Mouse (Mus musculus): ENCODE results near the gene Tecpr1. TPM values are rescaled to one million over a fixed set of nuclear protein-coding genes. Genes with fewer than 3 reads are reported as not detected.

The Tecpr1 gene
- polyA plus RNA-seq, 1 experiment from 2014 or later, result 36.1 TPM

- Histone ChIP-seq H3K9ac (replicated peaks) (no peak overlapping the region), H3K4me2 (replicated peaks) (no peak overlapping the region), H3K27me3 (no peaks in the 10 kb centered on the region), H3K4me1 (no peaks in the 10 kb centered on the region), H3K4me3 (no peak overlapping the region), H3K36me3 (no peaks in the 10 kb centered on the region), H3K9me3 (peaks cover 6% of the 10 kb centered on the region; the same call in 1 of the 2 replicates), H3K27ac (replicated peaks) (no peak overlapping the region)
- no peak for ATAC-seq (ENCODE audit: low FRiP score, low read depth)
- WGBS, result 85% methylated on average over 10 of the region's 10 CpGs
Measured at GRCm38 (mm10) chr5:144247906-144248585, 24.6 kb upstream of the Tecpr1 start.

GRCm38 (mm10) chr5:144247307-144247706 lies 23.9 kb upstream of the Tecpr1 start:
- Histone ChIP-seq H3K4me3 (no peak overlapping the region), H3K27ac (replicated peaks) (no peak overlapping the region), H3K9me3 (peaks cover 6% of the 10 kb centered on the region; the same call in 1 of the 2 replicates), H3K4me2 (replicated peaks) (no peak overlapping the region), H3K9ac (replicated peaks) (no peak overlapping the region), H3K27me3 (no peaks in the 10 kb centered on the region), H3K4me1 (no peaks in the 10 kb centered on the region), H3K36me3 (no peaks in the 10 kb centered on the region)
- WGBS, result 81% methylated on average over 10 of the region's 10 CpGs
- no peak for ATAC-seq (ENCODE audit: low FRiP score, low read depth)

- ATAC-seq (ENCODE audit: low FRiP score, low read depth), result no peak
- H3K4me2 ChIP-seq (replicated peaks), result no peak overlapping the region
- H3K27me3 ChIP-seq, result no peaks in the 10 kb centered on the region
- H3K36me3 ChIP-seq, result no peaks in the 10 kb centered on the region
- no peak overlapping the region for H3K27ac ChIP-seq (replicated peaks)
- H3K9ac ChIP-seq (replicated peaks), result no peak overlapping the region
- no peak overlapping the region for H3K4me3 ChIP-seq
- WGBS, result 87% methylated on average over 7 of the region's 7 CpGs
- peaks cover 6% of the 10 kb centered on the region; the same call in 1 of the 2 replicates for H3K9me3 ChIP-seq
- no peaks in the 10 kb centered on the region for H3K4me1 ChIP-seq
Measured at GRCm38 (mm10) chr5:144246669-144247068, 23.3 kb upstream of the Tecpr1 start.

GRCm38 (mm10) chr5:144245592-144245991 lies 22.2 kb upstream of the Tecpr1 start:
- Histone ChIP-seq H3K4me2 (replicated peaks) (no peak overlapping the region), H3K4me3 (no peak overlapping the region), H3K9me3 (peaks cover 6% of the 10 kb centered on the region; the same call in 1 of the 2 replicates), H3K9ac (replicated peaks) (no peak overlapping the region), H3K27me3 (no peaks in the 10 kb centered on the region), H3K4me1 (no peaks in the 10 kb centered on the region), H3K36me3 (no peaks in the 10 kb centered on the region), H3K27ac (replicated peaks) (no peak overlapping the region)
- WGBS, result 78% methylated on average over 2 of the region's 2 CpGs
- ATAC-seq (ENCODE audit: low FRiP score, low read depth), result no peak

GRCm38 (mm10) chr5:144243901-144244487 lies 20.6 kb upstream of the Tecpr1 start, which contains the start of gene Bri3:
Gene Bri3, plus strand, starts transcription at chr5:144244437.
- Histone ChIP-seq H3K9me3 (no peaks in the 10 kb centered on the region), H3K36me3 (no peaks in the 10 kb centered on the region), H3K4me3 (no peak within 1 kb of the TSS), H3K27me3 (no peaks in the 10 kb centered on the region), H3K9ac (replicated peaks) (no peak within 1 kb of the TSS), H3K4me1 (no peaks in the 10 kb centered on the region), H3K27ac (replicated peaks) (no peak within 1 kb of the TSS), H3K4me2 (replicated peaks) (no peak within 1 kb of the TSS)
- ATAC-seq (ENCODE audit: low FRiP score, low read depth), result no peak
- WGBS, result 91% methylated on average over 7 of the region's 7 CpGs

- 75% methylated on average over 1 of the region's 1 CpGs for WGBS
- no peak overlapping the region for H3K27ac ChIP-seq (replicated peaks)
- no peak for ATAC-seq (ENCODE audit: low FRiP score, low read depth)
- no peaks in the 10 kb centered on the region for H3K4me1 ChIP-seq
- H3K36me3 ChIP-seq, result no peaks in the 10 kb centered on the region
- H3K9me3 ChIP-seq, result no peaks in the 10 kb centered on the region
- no peak overlapping the region for H3K9ac ChIP-seq (replicated peaks)
- H3K4me2 ChIP-seq (replicated peaks), result no peak overlapping the region
- no peak overlapping the region for H3K4me3 ChIP-seq
- no peaks in the 10 kb centered on the region for H3K27me3 ChIP-seq
Measured at GRCm38 (mm10) chr5:144238969-144239368, 15.6 kb upstream of the Tecpr1 start.

GRCm38 (mm10) chr5:144234714-144235113 lies 11.3 kb upstream of the Tecpr1 start:
- no peak overlapping the region for H3K4me2 ChIP-seq (replicated peaks)
- no peak overlapping the region for H3K9ac ChIP-seq (replicated peaks)
- ATAC-seq (ENCODE audit: low FRiP score, low read depth), result no peak
- H3K4me1 ChIP-seq, result no peaks in the 10 kb centered on the region
- H3K36me3 ChIP-seq, result no peaks in the 10 kb centered on the region
- H3K4me3 ChIP-seq, result no peak overlapping the region
- no peaks in the 10 kb centered on the region for H3K27me3 ChIP-seq
- 83% methylated on average over 7 of the region's 7 CpGs for WGBS
- no peaks in the 10 kb centered on the region for H3K9me3 ChIP-seq
- no peak overlapping the region for H3K27ac ChIP-seq (replicated peaks)

GRCm38 (mm10) chr5:144234222-144234621 lies 10.8 kb upstream of the Tecpr1 start:
- WGBS, result 78% methylated on average over 6 of the region's 6 CpGs
- Histone ChIP-seq H3K36me3 (no peaks in the 10 kb centered on the region), H3K4me3 (no peak overlapping the region), H3K4me1 (no peaks in the 10 kb centered on the region), H3K9me3 (no peaks in the 10 kb centered on the region), H3K27me3 (no peaks in the 10 kb centered on the region), H3K27ac (replicated peaks) (no peak overlapping the region), H3K9ac (replicated peaks) (no peak overlapping the region), H3K4me2 (replicated peaks) (no peak overlapping the region)
- ATAC-seq (ENCODE audit: low FRiP score, low read depth), result no peak

GRCm38 (mm10) chr5:144232531-144232930 lies 9.1 kb upstream of the Tecpr1 start:
- no peak for ATAC-seq (ENCODE audit: low FRiP score, low read depth)
- WGBS, result 87% methylated on average over 5 of the region's 5 CpGs
- Histone ChIP-seq H3K36me3 (no peaks in the 10 kb centered on the region), H3K27ac (replicated peaks) (no peak overlapping the region), H3K9me3 (no peaks in the 10 kb centered on the region), H3K27me3 (no peaks in the 10 kb centered on the region), H3K9ac (replicated peaks) (no peak overlapping the region), H3K4me1 (no peaks in the 10 kb centered on the region), H3K4me2 (replicated peaks) (no peak overlapping the region), H3K4me3 (no peak overlapping the region)

- no peak overlapping the region for H3K9ac ChIP-seq (replicated peaks)
- no peak for ATAC-seq (ENCODE audit: low FRiP score, low read depth)
- no peaks in the 10 kb centered on the region for H3K9me3 ChIP-seq
- no peak overlapping the region for H3K4me3 ChIP-seq
- 80% methylated on average over 1 of the region's 1 CpGs for WGBS
- H3K36me3 ChIP-seq, result no peaks in the 10 kb centered on the region
- H3K27me3 ChIP-seq, result no peaks in the 10 kb centered on the region
- no peaks in the 10 kb centered on the region for H3K4me1 ChIP-seq
- H3K4me2 ChIP-seq (replicated peaks), result no peak overlapping the region
- no peak overlapping the region for H3K27ac ChIP-seq (replicated peaks)
Measured at GRCm38 (mm10) chr5:144231410-144231809, 8.0 kb upstream of the Tecpr1 start.

GRCm38 (mm10) chr5:144230216-144230615 lies 6.8 kb upstream of the Tecpr1 start:
- no peak overlapping the region for H3K9ac ChIP-seq (replicated peaks)
- no peak overlapping the region for H3K4me2 ChIP-seq (replicated peaks)
- H3K36me3 ChIP-seq, result no peaks in the 10 kb centered on the region
- WGBS, result 89% methylated on average over 7 of the region's 7 CpGs
- H3K27me3 ChIP-seq, result no peaks in the 10 kb centered on the region
- ATAC-seq (ENCODE audit: low FRiP score, low read depth), result no peak
- H3K4me1 ChIP-seq, result no peaks in the 10 kb centered on the region
- H3K9me3 ChIP-seq, result no peaks in the 10 kb centered on the region
- no peak overlapping the region for H3K27ac ChIP-seq (replicated peaks)
- H3K4me3 ChIP-seq, result no peak overlapping the region

- H3K9ac ChIP-seq (replicated peaks), result no peak overlapping the region
- peaks cover 21% of the 10 kb centered on the region for H3K4me1 ChIP-seq
- WGBS, result 31% methylated on average over 11 of the region's 11 CpGs
- no peak overlapping the region for H3K27ac ChIP-seq (replicated peaks)
- H3K27me3 ChIP-seq, result no peaks in the 10 kb centered on the region
- no peak overlapping the region for H3K4me3 ChIP-seq
- H3K4me2 ChIP-seq (replicated peaks), result no peak overlapping the region
- no peak for ATAC-seq (ENCODE audit: low FRiP score, low read depth)
- H3K9me3 ChIP-seq, result no peaks in the 10 kb centered on the region
- no peaks in the 10 kb centered on the region for H3K36me3 ChIP-seq
Measured at GRCm38 (mm10) chr5:144226220-144226619, 2.8 kb upstream of the Tecpr1 start.

Data from midbrain, embryonic 12.5 days (tissue).